Mouse (Mus musculus) brain, embryonic 18.5 days (tissue): Measurements from ENCODE around the gene Acaca.
"Not testable (repeated sequence)": the region's sequence is repeated elsewhere in the genome, so short reads cannot be mapped to it uniquely, and the experiment has no call there.

Source experiments
- DNase-seq: peaks from one replicate; pipeline ENCODE4 v3.0.0-alpha.2; 2012; ENCODE audit warnings: low read depth, low spot score

The Acaca gene

GRCm38 (mm10) chr11:84332384-84332783 lies 202.9 kb downstream of the Acaca start:
- DNase-seq, result no peak

DNA sequence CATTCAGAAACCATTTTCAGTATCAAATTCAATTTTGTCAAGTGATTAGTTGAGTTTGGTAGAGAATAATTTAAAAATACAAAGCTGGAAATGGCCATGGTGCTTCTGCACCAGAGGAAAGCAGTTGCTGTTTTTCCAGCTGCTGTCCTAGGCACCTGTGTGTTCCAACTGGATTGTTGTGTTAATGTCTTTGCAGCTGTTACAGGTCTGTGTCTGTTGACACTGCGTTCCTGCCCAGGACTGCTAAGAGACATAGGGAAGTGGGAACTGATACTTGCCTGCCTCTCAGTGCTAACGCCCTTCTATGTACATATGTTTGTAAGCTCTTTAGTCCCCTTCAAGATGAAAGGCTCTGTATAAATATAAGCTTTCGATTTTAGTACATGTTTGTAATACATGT lies 203.4 kb downstream of the Acaca start:
- DNase-seq, result no peak

DNA sequence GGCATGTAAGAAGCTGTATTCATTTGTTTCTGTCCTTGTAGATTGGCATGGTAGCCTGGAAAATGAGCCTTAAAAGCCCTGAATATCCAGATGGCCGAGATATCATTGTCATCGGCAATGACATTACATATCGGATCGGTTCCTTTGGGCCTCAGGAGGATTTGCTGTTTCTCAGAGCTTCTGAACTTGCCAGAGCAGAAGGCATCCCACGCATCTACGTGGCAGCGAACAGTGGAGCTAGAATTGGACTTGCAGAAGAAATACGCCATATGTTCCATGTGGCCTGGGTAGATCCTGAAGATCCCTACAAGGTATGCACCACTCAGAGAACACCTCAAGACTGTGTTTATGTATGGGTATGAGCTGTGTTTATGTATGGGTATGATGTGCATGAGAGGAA lies 208.8 kb downstream of the Acaca start:
- DNase-seq, result not testable (repeated sequence)

GRCm38 (mm10) chr11:84340630-84341029 lies 211.2 kb downstream of the Acaca start:
- DNase-seq, result no peak

- no peak for DNase-seq
Measured at GRCm38 (mm10) chr11:84344522-84345236, 215.2 kb downstream of the Acaca start.

- DNase-seq, result no peak
Measured at GRCm38 (mm10) chr11:84347766-84348165, 218.3 kb downstream of the Acaca start.

- no peak for DNase-seq
Measured at GRCm38 (mm10) chr11:84348843-84349825, 219.7 kb downstream of the Acaca start.

- DNase-seq, result no peak
Measured at GRCm38 (mm10) chr11:84351150-84351549, 221.7 kb downstream of the Acaca start.

DNA sequence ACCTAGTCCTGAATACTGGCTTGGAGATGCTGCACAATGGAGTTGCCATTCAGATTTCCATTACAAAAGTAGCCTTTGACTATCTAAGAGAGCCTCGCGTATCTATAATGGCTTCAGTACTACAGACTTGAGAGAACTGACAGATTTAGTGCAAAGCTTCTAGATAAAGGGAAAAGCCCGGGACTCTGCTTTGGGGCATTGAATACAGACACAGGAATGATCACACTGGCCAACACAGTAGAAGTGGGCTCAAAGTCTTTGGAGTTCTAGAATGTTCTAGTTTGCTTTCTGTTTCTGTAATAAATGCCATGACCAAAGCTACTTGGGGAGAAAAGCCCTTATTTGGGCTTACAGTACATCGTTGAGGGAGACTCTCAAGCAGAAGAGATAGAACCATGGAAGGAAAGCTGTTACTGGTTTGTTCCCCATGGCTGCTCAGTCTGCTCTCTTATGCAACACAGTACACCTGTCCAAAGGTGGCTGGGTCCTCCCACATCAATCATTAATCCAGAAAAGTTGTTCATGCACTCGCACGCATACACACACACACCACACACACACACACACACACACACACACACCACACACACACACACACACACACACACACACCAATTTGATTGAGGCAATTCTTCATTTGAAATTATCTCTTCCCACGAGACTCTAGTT lies 223.7 kb downstream of the Acaca start:
- DNase-seq, result no peak

- DNase-seq, result no peak
Measured at GRCm38 (mm10) chr11:84357304-84357703, 227.8 kb downstream of the Acaca start.

- DNase-seq, result no peak
Measured at GRCm38 (mm10) chr11:84357771-84358170, 228.3 kb downstream of the Acaca start.

DNA sequence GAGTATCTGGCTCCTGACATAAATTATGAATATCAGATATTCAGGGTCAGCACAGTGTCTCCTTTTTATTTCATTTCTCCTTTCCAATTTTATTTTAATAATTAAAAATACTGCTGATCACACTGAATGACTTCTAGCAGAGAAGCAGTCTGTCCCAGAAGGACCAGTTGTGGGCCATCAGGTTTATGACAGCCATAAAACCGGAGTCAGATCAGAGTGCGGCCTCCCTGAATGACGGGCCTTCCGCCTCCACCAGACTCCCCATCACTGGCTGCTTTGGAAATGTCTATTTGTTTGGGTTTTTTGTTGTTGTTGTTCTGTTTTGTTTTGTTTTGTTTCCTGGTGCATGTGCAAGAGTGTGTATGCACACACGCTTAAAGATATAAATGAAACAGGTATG lies 232.1 kb downstream of the Acaca start:
- no peak for DNase-seq

- no peak for DNase-seq
Measured at GRCm38 (mm10) chr11:84362633-84363243, 233.3 kb downstream of the Acaca start.

- DNase-seq, result no peak
Measured at GRCm38 (mm10) chr11:84365313-84365712, 235.8 kb downstream of the Acaca start.

GRCm38 (mm10) chr11:84368902-84369301 lies 239.4 kb downstream of the Acaca start:
- DNase-seq, result no peak

DNA sequence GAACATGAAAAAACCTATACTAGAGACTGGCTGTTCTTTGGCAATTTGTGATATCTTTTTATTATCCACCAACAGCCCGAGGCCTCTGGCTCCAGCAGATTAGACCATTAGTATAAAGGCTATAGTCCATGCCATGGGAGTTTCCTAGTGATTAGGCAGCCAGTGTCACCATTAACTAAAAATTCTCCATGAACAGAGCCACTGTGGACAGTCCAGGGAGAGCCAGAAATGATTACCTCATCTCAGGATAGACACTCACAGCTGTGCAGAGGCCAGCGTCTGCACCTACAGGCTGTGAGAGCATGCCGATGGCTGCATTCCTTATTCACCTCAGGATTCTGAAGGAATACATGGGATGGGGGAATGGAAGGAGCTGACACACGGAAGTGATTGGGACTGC lies 243.7 kb downstream of the Acaca start:
- DNase-seq, result no peak

- DNase-seq, result no peak
Measured at GRCm38 (mm10) chr11:84375951-84376496, 246.6 kb downstream of the Acaca start.

- DNase-seq, result no peak
Measured at GRCm38 (mm10) chr11:84376510-84377365, 247.3 kb downstream of the Acaca start.

GRCm38 (mm10) chr11:84382450-84382849 lies 253.0 kb downstream of the Acaca start:
- no peak for DNase-seq

- DNase-seq, result no peak
Measured at GRCm38 (mm10) chr11:84383891-84384290, 254.4 kb downstream of the Acaca start.
